Mouse (Mus musculus): ENCODE results near the gene Ate1. TPM values are rescaled to one million over a fixed set of nuclear protein-coding genes. Genes with fewer than 3 reads are reported as not detected.

The Ate1 gene
- polyA plus RNA-seq, 1 experiment from 2014 or later, result 69.9 TPM

- WGBS, result 96% methylated on average over 10 of the region's 10 CpGs
- Histone ChIP-seq H3K36me3 (ENCODE audit: control insufficient read depth, insufficient read depth, low read length) (no peaks in the 10 kb centered on the region), H3K9ac (replicated peaks; ENCODE audit: low read depth, low read length) (no peak overlapping the region), H3K4me3 (ENCODE audit: low read depth, low read length) (no peak overlapping the region), H3K9me3 (ENCODE audit: control insufficient read depth, low read depth, low read length) (no peaks in the 10 kb centered on the region), H3K27me3 (ENCODE audit: control insufficient read depth, insufficient read depth, low read length) (no peaks in the 10 kb centered on the region), H3K27ac (ENCODE audit: low read length) (no peak overlapping the region), H3K4me2 (replicated peaks; ENCODE audit: low read depth, low read length) (no peak overlapping the region), H3K4me1 (ENCODE audit: control insufficient read depth, insufficient read depth, low read length) (peaks cover 6% of the 10 kb centered on the region; the same call in 1 of the 2 replicates)
- no peak for ATAC-seq (ENCODE audit: insufficient number of reproducible peaks, insufficient read depth, low FRiP score, low read depth)
These were observed 154.5 kb downstream of the Ate1 start for GRCm38 (mm10) chr7:130365711-130366110.

Other genes with a start within 250 kb of the Ate1 start
- 173 and 181 TPM in 2 replicates for gene Nsmce4a, start 52.7 kb upstream of the Ate1 start, polyA plus RNA-seq (2014; fragmentation: Nextera tagmentation; extraction: Ambion mirVana)
- 35.2 TPM in 2 replicates for gene Tacc2, start 57.1 kb upstream of the Ate1 start, polyA plus RNA-seq (2014; fragmentation: Nextera tagmentation; extraction: Ambion mirVana)

Measured in stomach, embryonic 14.5 days (tissue).